Mouse (Mus musculus) CH12.LX (cell line): Measurements from ENCODE around the gene Vmn1r85. TPM values are rescaled to one million over a fixed set of nuclear protein-coding genes. Genes with fewer than 3 reads are reported as not detected.
A peak's percentile ranks its signal among the peaks of the same experiment; 100 is the strongest.
"Not testable (repeated sequence)": the region's sequence is repeated elsewhere in the genome, so short reads cannot be mapped to it uniquely, and the experiment has no call there.

Experiments
- DNase-seq: peaks from one replicate; pipeline ENCODE4 v3.0.0-alpha.2; 2013; ENCODE audit errors: extremely low read depth
- H3K27ac ChIP-seq: 2 replicates; pipeline ENCODE4 v1.5.1; 2012; ENCODE audit warnings: low read depth, mild to moderate bottlenecking, control low read depth, moderate library complexity; ENCODE audit not compliant: insufficient read depth
- H3K27me3 ChIP-seq: replicated peaks from 2 replicates; pipeline ENCODE3; 2012; ENCODE audit warnings: inconsistent platforms
- H3K36me3 ChIP-seq, 2 experiments: replicated peaks in 1 of 2; 2 replicates each; pipeline versions ENCODE3 to v1.6.1; 2012; ENCODE audit warnings: inconsistent platforms in 1 of 2, low read length in 1 of 2, mild to moderate bottlenecking in 1 of 2, mixed read lengths in 1 of 2, moderate library complexity in 1 of 2; ENCODE audit not compliant: control insufficient read depth in 1 of 2, insufficient read depth in 1 of 2
- H3K4me1 ChIP-seq, 2 experiments: 2 replicates each; pipeline ENCODE4 v1.6.1; 2012; ENCODE audit warnings: inconsistent platforms in 1 of 2, moderate library complexity in 1 of 2; ENCODE audit not compliant: insufficient read depth in 2 of 2, control insufficient read depth in 1 of 2
- H3K4me2 ChIP-seq: 2 replicates; pipeline ENCODE4 v1.6.1; 2012; ENCODE audit warnings: low read depth, mild to moderate bottlenecking, control low read depth; ENCODE audit not compliant: poor library complexity, insufficient read depth, severe bottlenecking
- H3K4me3 ChIP-seq, 3 experiments: fragments of 150-350 bp in 1 of 3; sonication (generic) in 1 of 3; replicated peaks in 1 of 3; 2 replicates each; pipeline versions ENCODE3 to v1.5.1; 2011 to 2012; ENCODE audit warnings: low read depth in 2 of 3, low read length in 2 of 3, mild to moderate bottlenecking in 2 of 3, moderate library complexity in 2 of 3, control low read depth in 1 of 3, improper control_type of control experiment in 1 of 3, inconsistent platforms in 1 of 3, mixed read lengths in 1 of 3; ENCODE audit not compliant: poor library complexity in 1 of 3
- H3K79me2 ChIP-seq: replicated peaks from 2 replicates; pipeline ENCODE4 v1.6.1; 2012; ENCODE audit warnings: mild to moderate bottlenecking, moderate library complexity; ENCODE audit not compliant: control insufficient read depth, poor library complexity, insufficient read depth, severe bottlenecking; ENCODE audit errors: extremely low read depth
- H3K9ac ChIP-seq: 2 replicates; pipeline ENCODE4 v1.6.1; 2012; ENCODE audit warnings: low read depth, mild to moderate bottlenecking, control low read depth, moderate library complexity; ENCODE audit not compliant: insufficient read depth
- H3K9me3 ChIP-seq: replicated peaks from 2 replicates; pipeline ENCODE3; 2012; ENCODE audit warnings: low read length, inconsistent platforms, mixed read lengths
- CTCF ChIP-seq, 2 experiments: IDR thresholded peaks in 1 of 2; conservative IDR thresholded peaks in 1 of 2; 2 replicates each; pipeline ENCODE4 v1.5.1; 2011 to 2012; ENCODE audit warnings: low read depth in 2 of 2, low read length in 2 of 2, improper control_type of control experiment in 1 of 2, inconsistent platforms in 1 of 2, mild to moderate bottlenecking in 1 of 2, moderate library complexity in 1 of 2
- KAT2A ChIP-seq: IDR thresholded peaks from 2 replicates; pipeline ENCODE4 v1.6.1; 2012; ENCODE audit warnings: low read length, improper control_type of control experiment, inconsistent platforms; ENCODE audit not compliant: insufficient replicate concordance
- MXI1 ChIP-seq: IDR thresholded peaks from 2 replicates; pipeline ENCODE4 v1.6.1; 2011; ENCODE audit warnings: mild to moderate bottlenecking, low read depth, low read length, improper control_type of control experiment
- NELFE ChIP-seq: IDR thresholded peaks from 2 replicates; pipeline ENCODE4 v1.6.1; 2011; ENCODE audit warnings: low read depth, low read length, improper control_type of control experiment
- POLR2A ChIP-seq: IDR thresholded peaks from 2 replicates; pipeline ENCODE4 v1.6.1; 2011; ENCODE audit warnings: low read depth, mild to moderate bottlenecking, improper control_type of control experiment, low read length
- RAD21 ChIP-seq: IDR thresholded peaks from 2 replicates; pipeline ENCODE4 v1.6.1; 2011; ENCODE audit warnings: low read depth, mild to moderate bottlenecking, low read length, improper control_type of control experiment, moderate library complexity
- SMC3 ChIP-seq: IDR thresholded peaks from 2 replicates; pipeline ENCODE4 v1.6.1; 2011; ENCODE audit warnings: low read depth, low read length, improper control_type of control experiment
- TBP ChIP-seq: conservative IDR thresholded peaks from 2 replicates; pipeline ENCODE4 v1.6.1; 2011; ENCODE audit warnings: low read depth, low read length, improper control_type of control experiment
- USF1 ChIP-seq: IDR thresholded peaks from 2 replicates; pipeline ENCODE4 v1.6.1; 2014; ENCODE audit warnings: low read depth, mild to moderate bottlenecking, inconsistent platforms, low read length, improper control_type of control experiment
- dilution Hi-C: fragments of 300-500 bp; cut with MboI; formaldehyde crosslinking; loops from 2 replicates; pipeline ENCODE4 v1.14.3; 2020; ENCODE audit warnings: low sequenced_read_pairs; ENCODE audit not compliant: extremely low pct_unique_long_range_greater_than_20kb, extremely low pct_ligation_motif_present
- in situ Hi-C: fragments of 300-500 bp; cut with MboI; formaldehyde crosslinking; loops from 3 replicates; pipeline ENCODE4 v1.14.3; 2019; ENCODE audit warnings: low sequenced_read_pairs, low pct_ligation_motif_present, low pct_unique_long_range_greater_than_20kb, mixed read lengths
- polyA plus RNA-seq: library from polyadenylated mRNA; unstranded; fragments of >175 nt; gene quantifications from 2 replicates; pipeline ENCODE4 v1.2.1, GENCODE M21; 2012; ENCODE audit warnings: low read depth; ENCODE audit not compliant: insufficient read length
- total RNA-seq, 2 experiments: library from RNA; depleted of rRNA; stranded (reverse); fragments of 300-350 nt in 1 of 2; fragments of >200 nt in 1 of 2; gene quantifications; 2 replicates each; pipeline ENCODE4 v1.2.3; 2012 to 2014

The Vmn1r85 gene
- total and polyA plus RNA-seq, 3 experiments, result not detected

DNA sequence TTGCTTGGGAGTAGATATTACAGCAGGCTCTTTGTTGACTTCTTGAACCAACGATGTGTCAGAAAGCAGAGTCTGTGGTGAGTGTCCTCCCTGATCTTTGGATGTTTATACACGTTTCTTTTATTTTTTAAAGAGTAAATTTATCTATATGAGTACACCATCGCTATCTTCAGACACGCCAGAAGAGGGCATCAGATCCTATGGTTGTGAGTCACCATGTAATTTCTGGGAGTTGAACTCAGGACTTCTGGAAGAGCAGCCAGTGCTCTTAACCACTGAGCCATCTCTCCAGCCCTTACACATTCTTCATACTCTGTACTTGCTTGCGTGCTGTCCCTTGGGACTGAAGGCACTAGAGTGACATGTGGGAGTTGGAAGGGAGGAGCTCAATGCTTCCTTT lies 22.7 kb downstream of the Vmn1r85 start:
- H3K4me2 ChIP-seq, result no peak overlapping the region
- no peaks in the 10 kb centered on the region for H3K79me2 ChIP-seq
- no peak overlapping the region for H3K4me3 ChIP-seq
- no peak overlapping the region for H3K9ac ChIP-seq
- no peak overlapping the region for H3K27ac ChIP-seq
- H3K36me3 ChIP-seq, result no peaks in the 10 kb centered on the region
- peaks cover 8% of the 10 kb centered on the region for H3K9me3 ChIP-seq
- in situ Hi-C loops, result loop anchor here (25.0 kb wide), 2 partner anchors 215 to 1240 kb away; partner anchors contain the start of genes Lig1 and Zswim9
- no peak for DNase-seq
- dilution Hi-C loops, result no loop called here
- peaks cover 56% of the 10 kb centered on the region for H3K27me3 ChIP-seq
- TF ChIP-seq KAT2A (no peak), SMC3 (peak; percentile 21; the same call in 1 of the 2 replicates), CTCF (conservative IDR thresholded peaks at IDR 0.05 in 1 of 2, IDR thresholded peaks at IDR 0.05 in 1 of 2; ENCODE audit: low read depth in 2 of 2, low read length in 2 of 2) (peak in 1 of 2 experiments; percentile 40; a peak in 2 of 4 replicates), RAD21 (peak; percentile 36), MXI1 (no peak), POLR2A (no peak)
- no peaks in the 10 kb centered on the region for H3K4me1 ChIP-seq

- Histone ChIP-seq H3K27me3 (peaks cover 25% of the 10 kb centered on the region), H3K9me3 (peaks cover 13% of the 10 kb centered on the region)
- H3K4me1 ChIP-seq, H3K4me3 ChIP-seq, H3K9ac ChIP-seq, dilution Hi-C loops, H3K36me3 ChIP-seq, H3K27ac ChIP-seq, H3K4me2 ChIP-seq, H3K79me2 ChIP-seq: not testable (repeated sequence)
- in situ Hi-C loops, result loop anchor here (25.0 kb wide), 2 partner anchors 224 to 1249 kb away; partner anchors contain the start of genes Lig1 and Zswim9
- peak; percentile 72 for TF ChIP-seq RAD21
- peak; percentile 38 to 67; a peak in 3 of 4 replicates for TF ChIP-seq CTCF (conservative IDR thresholded peaks at IDR 0.05 in 1 of 2, IDR thresholded peaks at IDR 0.05 in 1 of 2; ENCODE audit: low read depth in 2 of 2, low read length in 2 of 2)
- peak; percentile 40 for TF ChIP-seq SMC3
- DNase-seq, result peak; percentile 29
Observed at GRCm38 (mm10) chr7:13063399-13063798, 31.6 kb downstream of the Vmn1r85 start.

DNA sequence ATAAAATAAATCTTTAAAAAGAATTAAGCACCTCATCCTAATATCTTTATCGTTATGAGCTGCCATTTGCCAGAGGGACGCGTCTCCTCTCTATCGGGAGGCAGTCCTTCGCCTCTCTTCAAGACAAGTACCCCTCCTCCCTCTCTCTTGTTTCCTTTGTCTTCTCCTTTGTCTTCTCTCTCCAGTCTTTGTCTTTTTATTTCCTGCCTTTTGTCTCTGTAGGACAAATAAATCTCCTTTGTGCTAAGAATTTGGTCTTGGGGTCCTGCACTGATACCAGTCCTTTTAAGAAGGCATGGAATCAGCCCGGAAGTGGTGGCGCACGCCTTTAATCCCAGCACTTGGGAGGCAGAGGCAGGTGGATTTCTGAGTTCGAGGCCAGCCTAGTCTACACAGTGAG lies 35.4 kb downstream of the Vmn1r85 start:
- Histone ChIP-seq H3K4me3 (no peak overlapping the region), H3K27me3 (peaks cover 35% of the 10 kb centered on the region), H3K79me2 (no peaks in the 10 kb centered on the region)
- dilution Hi-C loops (no loop called here), in situ Hi-C loops (loop anchor here (25.0 kb wide), 2 partner anchors 228 to 1253 kb away; partner anchors contain the start of genes Lig1 and Zswim9)
- TF ChIP-seq NELFE (no peak), SMC3 (no peak), MXI1 (no peak), USF1 (no peak), TBP (no peak)
- TF ChIP-seq, all 38 proteins: peak for 0
- Histone ChIP-seq H3K27ac (no peak overlapping the region), H3K4me1 (0 out of 4 replicates have a peak, but pooled peaks cover 0 to 4% of the 10 kb centered on the region in 2 experiments), H3K9ac (no peak overlapping the region), H3K9me3 (peaks cover 9% of the 10 kb centered on the region), H3K36me3 (no peaks in the 10 kb centered on the region), H3K4me2 (no peak overlapping the region)
- DNase-seq, result no peak
